Mouse (Mus musculus) embryonic fibroblast, embryonic 13.5 days (primary cell): ENCODE data around the gene Flrt2.

ENCODE experiments used
- CTCF ChIP-seq: IDR thresholded peaks from 2 replicates; pipeline ENCODE4 v1.5.1; 2011; ENCODE audit warnings: mild to moderate bottlenecking, control low read depth, low read length, moderate library complexity, borderline replicate concordance; ENCODE audit not compliant: insufficient read depth
- POLR2A ChIP-seq: IDR thresholded peaks from 2 replicates; pipeline ENCODE4 v1.6.1; 2011; ENCODE audit warnings: low read depth, mild to moderate bottlenecking, control low read depth, low read length, moderate library complexity

GRCm38 (mm10) chr12:95652172-95653156 lies 39.6 kb upstream of the Flrt2 start:
- TF ChIP-seq CTCF = no peak
- no peak for TF ChIP-seq POLR2A
